Mouse (Mus musculus): ENCODE measurements at regions not wholly inside any gene's neighbourhood (a gene's known extent, or its start where the extent isn't known, plus 50 kb on each side); places are given as distances from the start of the nearest gene placed in this dataset.

- no peak for TF ChIP-seq EP300 (IDR thresholded peaks at IDR 0.05; ENCODE audit: insufficient read depth, low read depth, low read length)
- TF ChIP-seq CTCF (IDR thresholded peaks at IDR 0.05) = no peak
- no peak for TF ChIP-seq POLR2A (IDR thresholded peaks at IDR 0.05; ENCODE audit: insufficient read depth, low read depth, low read length)
Observed at GRCm38 (mm10) chr11:55919066-55919465, 121.7 kb downstream of the Nmur2 start.
